Mouse (Mus musculus) bone marrow macrophage, adult 2 months (primary cell): ENCODE results near the gene Hopx. TPM values are rescaled to one million over a fixed set of nuclear protein-coding genes. Genes with fewer than 3 reads are reported as not detected.

Source experiments
- H3K27ac ChIP-seq: 2 replicates; pipeline ENCODE4 v1.5.1; 2012; ENCODE audit warnings: low read depth, low read length; ENCODE audit not compliant: insufficient read depth
- H3K4me1 ChIP-seq: 2 replicates; pipeline ENCODE4 v1.6.1; 2012; ENCODE audit warnings: low read length; ENCODE audit not compliant: control insufficient read depth, insufficient read depth
- H3K4me3 ChIP-seq: 2 replicates; pipeline ENCODE4 v1.5.1; 2012; ENCODE audit warnings: mild to moderate bottlenecking, low read length, moderate library complexity; ENCODE audit not compliant: insufficient read depth
- CTCF ChIP-seq: IDR thresholded peaks from 2 replicates; pipeline ENCODE4 v1.5.1; 2012; ENCODE audit warnings: low read depth, mild to moderate bottlenecking, low read length, moderate library complexity
- POLR2A ChIP-seq: IDR thresholded peaks from 2 replicates; pipeline ENCODE4 v1.6.1; 2012; ENCODE audit warnings: mild to moderate bottlenecking, low read depth, low read length, borderline replicate concordance
- polyA plus RNA-seq: library from polyadenylated mRNA; stranded (reverse); fragments of >200 nt; gene quantifications from 2 replicates; pipeline ENCODE4 v1.2.4, GENCODE M21; 2012; ENCODE audit not compliant: missing spikeins, insufficient read depth, insufficient read length

Gene Hopx
- polyA plus RNA-seq, 1 experiment: 1.7 TPM

- TF ChIP-seq CTCF: no peak
- Histone ChIP-seq H3K27ac (no peak overlapping the region), H3K4me3 (no peak overlapping the region), H3K4me1 (no peaks in the 10 kb centered on the region)
Observed at GRCm38 (mm10) chr5:77134465-77134864, 19.5 kb upstream of the Hopx start.

GRCm38 (mm10) chr5:77133960-77134359 is 19.0 kb upstream of the Hopx start:
- H3K4me3 ChIP-seq: no peak overlapping the region
- no peak overlapping the region for H3K27ac ChIP-seq
- H3K4me1 ChIP-seq: no peaks in the 10 kb centered on the region
- TF ChIP-seq POLR2A (no peak), CTCF (no peak)

DNA sequence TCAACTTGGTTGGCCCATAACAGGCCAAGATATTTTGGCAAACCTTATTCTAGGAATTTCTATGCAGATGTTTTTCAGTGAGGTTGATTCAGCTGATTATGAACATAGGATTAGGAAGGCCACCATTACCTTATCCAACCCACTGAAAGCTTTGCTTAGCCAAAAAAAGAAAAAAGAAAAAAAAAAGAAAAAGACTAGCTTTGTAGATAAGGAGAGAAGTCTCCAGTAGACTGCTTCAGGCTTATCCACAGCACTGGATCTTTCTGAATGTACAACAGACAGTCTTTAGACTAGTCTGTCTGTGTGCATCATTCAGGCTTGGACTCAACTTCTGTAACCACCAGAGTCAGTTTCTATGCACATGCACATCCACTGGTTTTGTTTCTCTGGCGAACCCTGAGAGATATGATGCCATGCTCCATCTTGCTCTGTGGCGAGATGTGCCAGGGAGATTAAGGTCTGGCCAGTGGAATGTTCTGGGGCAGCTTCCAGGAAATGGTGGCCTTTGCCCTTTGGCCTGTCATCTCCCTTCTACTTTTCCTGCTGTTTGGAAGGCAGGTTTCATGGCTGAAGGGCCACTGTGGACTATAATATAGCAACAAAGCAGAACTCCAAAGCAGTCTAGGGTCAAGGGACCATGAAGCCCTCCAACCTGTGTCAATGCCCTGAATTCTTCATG is 17.7 kb upstream of the Hopx start:
- no peaks in the 10 kb centered on the region for H3K4me1 ChIP-seq
- H3K27ac ChIP-seq: no peak overlapping the region
- no peak for TF ChIP-seq POLR2A
- no peak for TF ChIP-seq CTCF
- no peak overlapping the region for H3K4me3 ChIP-seq

DNA sequence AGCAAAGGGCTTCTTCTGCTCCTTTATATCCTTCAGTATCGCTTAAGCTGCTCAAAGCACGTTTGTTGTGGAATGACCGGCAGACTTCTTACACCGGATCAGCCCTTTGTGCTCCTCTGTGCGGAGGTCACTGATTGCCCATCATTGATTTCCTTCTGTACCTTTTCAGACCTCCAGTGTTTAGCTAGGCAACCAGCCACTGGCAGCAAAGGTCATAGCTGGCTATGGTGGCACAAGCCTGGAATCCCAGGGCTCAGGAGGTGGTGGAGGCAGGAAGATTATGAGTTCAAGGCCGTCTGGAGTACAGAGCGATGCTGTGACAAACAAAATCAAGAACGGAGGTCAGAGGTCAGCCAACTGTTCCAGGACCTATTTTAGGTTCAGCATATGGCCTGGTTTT is 17.0 kb upstream of the Hopx start:
- no peak for TF ChIP-seq POLR2A
- TF ChIP-seq CTCF: no peak
- H3K27ac ChIP-seq: no peak overlapping the region
- no peaks in the 10 kb centered on the region for H3K4me1 ChIP-seq
- H3K4me3 ChIP-seq: no peak overlapping the region

DNA sequence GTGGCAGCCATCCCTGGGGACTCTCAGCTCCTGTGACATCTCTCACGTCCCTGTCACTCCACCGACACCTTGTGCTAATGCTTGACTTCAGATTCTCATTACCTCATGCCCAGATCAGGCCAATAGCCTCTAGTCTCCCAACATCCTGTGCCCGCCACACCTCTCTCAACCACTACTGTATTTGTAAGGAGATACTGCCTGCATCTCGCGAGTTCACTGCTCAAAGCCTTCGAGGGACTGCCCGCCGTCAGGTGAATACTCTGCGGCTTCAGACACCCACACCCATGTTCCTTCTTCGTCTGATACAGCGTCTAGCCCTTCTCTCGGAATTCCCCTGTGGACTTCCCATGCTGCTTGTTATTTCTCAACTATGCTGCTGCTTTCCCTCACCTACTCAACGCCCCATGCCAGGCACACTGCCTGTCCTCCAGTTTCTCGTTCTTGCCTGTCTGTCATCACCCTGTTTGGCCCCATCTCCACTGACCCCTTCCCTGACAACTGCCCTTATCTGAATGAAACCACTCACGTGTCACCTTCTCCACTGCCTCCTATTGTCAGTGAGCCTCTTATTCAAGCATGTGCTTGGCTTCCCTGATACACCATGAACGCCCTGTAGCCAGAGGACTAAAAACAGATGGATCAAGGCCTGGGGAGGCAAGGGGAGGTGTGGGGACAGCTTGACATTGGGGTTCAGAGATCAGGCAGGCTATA is 15.5 kb upstream of the Hopx start:
- Histone ChIP-seq H3K27ac (no peak overlapping the region), H3K4me1 (no peaks in the 10 kb centered on the region), H3K4me3 (no peak overlapping the region)
- no peak for TF ChIP-seq POLR2A
- no peak for TF ChIP-seq CTCF

GRCm38 (mm10) chr5:77129907-77130306 is 15.0 kb upstream of the Hopx start:
- Histone ChIP-seq H3K27ac (no peak overlapping the region), H3K4me1 (no peaks in the 10 kb centered on the region), H3K4me3 (no peak overlapping the region)
- TF ChIP-seq CTCF: no peak
- TF ChIP-seq POLR2A: no peak

GRCm38 (mm10) chr5:77128854-77129253 is 13.9 kb upstream of the Hopx start:
- H3K4me3 ChIP-seq: no peak overlapping the region
- no peak overlapping the region for H3K27ac ChIP-seq
- H3K4me1 ChIP-seq: no peaks in the 10 kb centered on the region
- TF ChIP-seq CTCF: no peak
- TF ChIP-seq POLR2A: no peak

DNA sequence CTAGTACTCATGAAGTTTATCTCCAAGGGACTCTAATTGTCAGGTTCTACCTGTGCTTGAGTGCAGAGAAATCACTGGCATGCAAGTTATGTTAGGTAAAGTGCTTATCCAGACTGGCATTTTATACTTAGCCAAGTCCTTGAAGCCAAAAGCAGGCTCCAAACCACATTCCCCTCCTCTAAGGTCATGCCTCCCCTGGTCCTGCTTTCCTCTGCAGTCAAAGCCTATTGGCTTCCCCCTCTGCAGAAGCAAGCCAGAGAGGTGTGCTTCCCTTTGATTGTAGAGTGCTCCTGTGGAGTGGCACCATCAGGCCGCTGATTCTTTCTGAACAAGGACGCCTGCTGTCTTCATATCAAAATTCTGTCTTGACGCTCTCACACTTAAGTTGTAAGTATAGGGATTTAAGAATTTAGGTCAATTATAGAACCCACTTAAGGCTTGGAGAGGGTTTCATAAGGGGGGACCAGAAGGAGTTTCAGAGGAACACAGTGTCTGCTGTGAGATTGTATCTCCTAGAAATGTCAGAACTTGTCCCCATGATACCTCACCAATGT is 11.6 kb upstream of the Hopx start:
- no peak overlapping the region for H3K4me3 ChIP-seq
- TF ChIP-seq POLR2A (no peak), CTCF (no peak)
- H3K27ac ChIP-seq: no peak overlapping the region
- no peaks in the 10 kb centered on the region for H3K4me1 ChIP-seq

GRCm38 (mm10) chr5:77124817-77125283 is 9.9 kb upstream of the Hopx start:
- TF ChIP-seq CTCF (no peak), POLR2A (no peak)
- Histone ChIP-seq H3K4me3 (no peak overlapping the region), H3K4me1 (no peaks in the 10 kb centered on the region), H3K27ac (no peak overlapping the region)

DNA sequence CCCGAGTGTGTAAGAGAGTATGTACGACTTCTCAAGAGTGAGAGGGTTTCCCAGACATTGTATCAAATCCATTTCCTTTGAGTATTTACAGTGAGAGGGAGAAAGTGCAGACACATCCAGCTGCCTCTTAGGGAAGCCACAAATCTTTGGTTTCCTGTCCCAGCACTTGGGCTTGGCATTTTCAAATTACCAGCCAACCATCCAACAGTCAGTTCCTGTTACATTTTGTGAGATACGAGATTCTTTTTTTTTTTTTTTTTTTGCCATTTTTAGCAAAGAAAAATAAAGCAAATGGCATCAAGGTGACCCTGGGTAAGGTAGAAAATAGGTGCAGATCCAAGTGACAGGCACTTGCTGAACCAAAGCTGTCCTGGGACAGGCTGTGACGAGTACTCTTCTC is 9.2 kb upstream of the Hopx start:
- TF ChIP-seq CTCF (no peak), POLR2A (no peak)
- H3K4me3 ChIP-seq: no peak overlapping the region

More for the DNA sequence above, 9.2 kb upstream of the Hopx start:
- H3K27ac ChIP-seq: no peak overlapping the region
- no peaks in the 10 kb centered on the region for H3K4me1 ChIP-seq
